Mouse (Mus musculus) cortical plate, adult 2 months (tissue): ENCODE measurements around the gene Slc37a4. TPM values are rescaled to one million over a fixed set of nuclear protein-coding genes. Genes with fewer than 3 reads are reported as not detected.
"Not testable (repeated sequence)": the region's sequence is repeated elsewhere in the genome, so short reads cannot be mapped to it uniquely, and the experiment has no call there.

ENCODE experiments used
- H3K27ac ChIP-seq: fragments of 200-500 bp; 2 replicates; pipeline ENCODE4 v1.5.1; 2012; ENCODE audit warnings: low read length, control low read depth, inconsistent platforms; ENCODE audit not compliant: insufficient read depth
- H3K4me1 ChIP-seq: fragments of 200-500 bp; 2 replicates; pipeline ENCODE4 v1.6.1; 2011; ENCODE audit warnings: low read length; ENCODE audit not compliant: control insufficient read depth, insufficient read depth
- H3K4me3 ChIP-seq: fragments of 200-500 bp; 2 replicates; pipeline ENCODE4 v1.5.1; 2011; ENCODE audit warnings: mild to moderate bottlenecking, low read length, control low read depth; ENCODE audit not compliant: insufficient read depth
- CTCF ChIP-seq: fragments of 200-500 bp; IDR thresholded peaks from 2 replicates; pipeline ENCODE4 v1.5.1; 2011; ENCODE audit warnings: mild to moderate bottlenecking, control low read depth, low read length; ENCODE audit not compliant: insufficient read depth; ENCODE audit errors: extremely low read depth
- POLR2A ChIP-seq: fragments of 200-500 bp; IDR thresholded peaks from 2 replicates; pipeline ENCODE4 v1.6.1; 2011; ENCODE audit warnings: mild to moderate bottlenecking, low read length, control low read depth; ENCODE audit not compliant: insufficient read depth; ENCODE audit errors: extremely low read depth
- polyA plus RNA-seq: library from polyadenylated mRNA; depleted of rRNA; stranded (reverse); fragments of >200 nt; gene quantifications from 2 replicates; pipeline ENCODE4 v1.2.3, GENCODE M21; 2012; rRNA removed

Slc37a4 gene
- 49.9 and 58.8 TPM in 2 replicates for polyA plus RNA-seq

- TF ChIP-seq POLR2A (peak; percentile 62), CTCF (no peak)
- peak within 1 kb of the TSS; percentile 59 for H3K4me3 ChIP-seq
- H3K27ac ChIP-seq: peak within 1 kb of the TSS; percentile 55
- peaks cover 4% of the 10 kb centered on the region for H3K4me1 ChIP-seq
These were observed at the start of gene Slc37a4 for GRCm38 (mm10) chr9:44396684-44397411. Gene Slc37a4 (plus strand): TSS chr9:44396852.

GRCm38 (mm10) chr9:44347166-44347565 is 49.5 kb upstream of the Slc37a4 start:
- TF ChIP-seq POLR2A: no peak
- TF ChIP-seq CTCF: no peak
- Histone ChIP-seq H3K4me3 (no peak overlapping the region), H3K27ac (no peak overlapping the region), H3K4me1 (no peaks in the 10 kb centered on the region; the same call in 1 of the 2 replicates)

GRCm38 (mm10) chr9:44347621-44348020 is 49.0 kb upstream of the Slc37a4 start:
- H3K27ac ChIP-seq: no peak overlapping the region
- no peak overlapping the region for H3K4me3 ChIP-seq
- TF ChIP-seq POLR2A (no peak), CTCF (no peak)
- H3K4me1 ChIP-seq: no peaks in the 10 kb centered on the region; the same call in 1 of the 2 replicates

GRCm38 (mm10) chr9:44348546-44348945 is 48.1 kb upstream of the Slc37a4 start:
- no peak overlapping the region for H3K4me3 ChIP-seq
- TF ChIP-seq POLR2A (no peak), CTCF (no peak)
- no peak overlapping the region for H3K27ac ChIP-seq
- H3K4me1 ChIP-seq: no peaks in the 10 kb centered on the region; the same call in 1 of the 2 replicates

GRCm38 (mm10) chr9:44351396-44351795 is 45.3 kb upstream of the Slc37a4 start:
- Histone ChIP-seq H3K4me1 (no peaks in the 10 kb centered on the region; the same call in 1 of the 2 replicates), H3K4me3 (no peak overlapping the region), H3K27ac (no peak overlapping the region)
- TF ChIP-seq POLR2A: no peak
- no peak for TF ChIP-seq CTCF

- Histone ChIP-seq H3K4me3 (no peak overlapping the region), H3K4me1 (no peaks in the 10 kb centered on the region; the same call in 1 of the 2 replicates), H3K27ac (no peak overlapping the region)
- TF ChIP-seq CTCF (no peak), POLR2A (no peak)
These were observed 44.3 kb upstream of the Slc37a4 start for GRCm38 (mm10) chr9:44352337-44352736.

GRCm38 (mm10) chr9:44353142-44353541 is 43.5 kb upstream of the Slc37a4 start:
- Histone ChIP-seq H3K27ac (no peak overlapping the region), H3K4me1 (no peaks in the 10 kb centered on the region; the same call in 1 of the 2 replicates), H3K4me3 (no peak overlapping the region)
- no peak for TF ChIP-seq CTCF
- TF ChIP-seq POLR2A: no peak

- peaks cover 2% of the 10 kb centered on the region; the same call in 1 of the 2 replicates for H3K4me1 ChIP-seq
- TF ChIP-seq CTCF (no peak), POLR2A (no peak)
- no peak overlapping the region for H3K4me3 ChIP-seq
- no peak overlapping the region for H3K27ac ChIP-seq
These were observed 39.4 kb upstream of the Slc37a4 start for GRCm38 (mm10) chr9:44357207-44357606.

GRCm38 (mm10) chr9:44361190-44361917 is 35.3 kb upstream of the Slc37a4 start, which contains the start of gene Vps11:
Gene Vps11 (minus strand): TSS chr9:44361670.
- TF ChIP-seq POLR2A: peak; percentile 97
- no peak for TF ChIP-seq CTCF
- Histone ChIP-seq H3K27ac (0 out of 2 replicates have a peak within 1 kb of the TSS, but pooled peaks have one; percentile 32), H3K4me1 (peaks cover 2% of the 10 kb centered on the region; the same call in 1 of the 2 replicates), H3K4me3 (peak within 1 kb of the TSS; percentile 80)

GRCm38 (mm10) chr9:44361931-44362330 is 34.7 kb upstream of the Slc37a4 start:
- not testable (repeated sequence) for H3K27ac ChIP-seq, H3K4me1 ChIP-seq
- peak overlapping the region; percentile 80 for H3K4me3 ChIP-seq
